Mouse (Mus musculus): ENCODE measurements around the gene Map3k13.

The Map3k13 gene

GRCm38 (mm10) chr16:21793875-21794696 lies at the start of gene Map3k13:
Gene Map3k13 (plus strand): TSS chr16:21794346.
- peak; percentile 99 for DNase-seq

- no peak for DNase-seq
Measured at GRCm38 (mm10) chr16:21758447-21758846, 35.7 kb upstream of the Map3k13 start.

DNA sequence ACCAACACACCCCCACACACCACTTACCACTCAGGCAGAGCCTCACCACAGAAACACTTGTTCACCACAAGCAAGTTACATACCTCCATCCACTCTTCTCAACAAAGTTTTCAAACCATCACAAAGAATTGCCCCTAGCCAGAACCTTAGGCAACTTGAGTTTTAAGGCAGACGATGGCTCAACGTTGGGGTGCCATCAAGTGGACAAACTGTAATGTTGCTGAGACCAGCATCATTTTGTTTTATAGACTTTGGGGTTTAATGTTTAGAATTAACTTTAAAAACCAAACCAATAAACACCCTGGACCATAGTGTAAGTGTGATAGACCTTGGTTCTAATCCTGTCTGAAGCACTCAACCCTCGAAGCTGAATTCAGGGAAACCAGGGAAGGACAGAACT lies 25.9 kb upstream of the Map3k13 start:
- DNase-seq, result no peak

- no peak for DNase-seq
Measured at GRCm38 (mm10) chr16:21769667-21770066, 24.5 kb upstream of the Map3k13 start.

DNA sequence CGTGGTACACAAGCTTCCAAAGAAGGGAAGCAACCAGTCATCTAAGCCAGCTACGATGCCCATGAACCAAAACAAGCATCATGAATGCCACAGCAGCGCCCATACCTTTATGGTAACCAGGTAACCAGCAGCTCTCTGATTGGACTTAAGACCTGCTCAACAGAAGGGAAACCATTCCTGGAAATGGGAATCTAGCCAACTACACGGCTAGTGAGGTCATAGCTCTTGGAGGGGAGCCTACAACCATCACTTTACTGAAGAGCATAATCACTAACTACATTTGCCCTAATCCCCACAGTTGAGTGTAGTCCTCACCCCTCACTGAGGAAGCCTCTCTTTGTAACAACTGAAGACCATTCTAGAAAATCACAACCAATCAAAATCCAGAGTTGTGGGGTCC lies 19.4 kb upstream of the Map3k13 start:
- DNase-seq, result no peak

DNA sequence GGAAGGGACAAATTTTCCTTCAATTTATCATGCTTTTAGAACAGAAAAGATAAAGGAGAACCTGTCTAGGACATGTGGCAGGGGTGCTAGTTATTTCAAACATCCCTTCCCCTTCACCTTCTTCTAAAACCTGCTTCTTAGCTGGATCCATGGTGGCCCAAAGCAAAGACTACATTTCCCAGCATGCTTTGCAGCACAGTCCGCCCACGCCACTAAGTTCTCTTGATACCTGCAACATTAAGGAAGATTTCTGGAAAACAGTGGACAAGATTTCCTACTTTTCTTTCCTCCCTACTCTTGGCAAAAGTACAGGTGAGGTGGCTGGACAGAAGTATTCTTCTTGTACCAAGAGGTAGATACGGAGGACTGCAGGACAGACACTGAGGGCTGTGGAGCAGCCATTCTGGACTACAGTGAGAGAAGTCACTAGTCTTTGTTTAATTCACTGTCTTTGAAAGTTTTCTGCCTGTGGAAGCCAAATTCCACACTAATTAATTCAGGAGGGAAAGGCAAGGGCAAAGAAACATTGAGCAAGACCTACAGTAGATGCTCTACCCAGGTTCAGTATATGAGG lies 15.8 kb upstream of the Map3k13 start:
- DNase-seq, result peak; percentile 55

DNA sequence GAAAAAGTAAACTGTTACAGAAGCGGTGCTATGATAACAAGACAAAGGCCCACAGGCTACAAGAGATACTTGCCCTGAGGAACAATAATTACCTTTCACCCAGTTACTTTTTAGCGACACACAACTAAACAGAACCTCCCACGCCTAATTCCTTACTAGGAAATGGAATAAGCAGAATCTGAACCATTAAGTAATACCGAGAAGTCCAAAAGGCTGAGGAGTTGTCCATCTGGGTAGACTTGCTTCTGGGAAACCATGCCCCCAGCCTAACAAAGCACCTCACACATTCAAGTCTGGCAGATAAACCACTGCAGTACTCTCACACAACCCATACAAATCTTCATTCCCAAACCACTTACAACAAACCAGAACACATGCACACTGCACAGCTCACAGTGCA lies 15.0 kb upstream of the Map3k13 start:
- peak; percentile 74 for DNase-seq

GRCm38 (mm10) chr16:21781277-21781676 lies 12.9 kb upstream of the Map3k13 start:
- DNase-seq, result no peak

GRCm38 (mm10) chr16:21781895-21782294 lies 12.3 kb upstream of the Map3k13 start:
- DNase-seq, result no peak

DNA sequence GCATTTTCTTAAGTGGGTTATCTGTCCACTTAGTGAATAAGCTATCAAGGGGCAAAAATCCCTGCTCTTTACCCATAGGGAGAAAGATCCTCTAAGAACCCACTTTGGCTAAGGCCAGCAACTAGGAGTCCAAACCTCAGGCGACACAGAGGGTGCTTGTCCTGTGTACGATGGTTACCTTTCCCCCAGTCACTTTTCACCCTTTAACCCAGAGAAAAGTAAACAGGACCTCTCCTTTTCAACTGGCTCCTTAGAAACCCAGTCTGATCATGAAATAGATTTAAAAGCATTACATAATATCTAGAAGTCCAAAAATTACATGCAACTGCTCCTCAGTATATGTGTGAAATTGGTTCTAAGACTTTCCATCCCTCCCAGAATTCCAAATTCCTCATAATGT lies 11.3 kb upstream of the Map3k13 start:
- no peak for DNase-seq

GRCm38 (mm10) chr16:21785000-21785399 lies 9.1 kb upstream of the Map3k13 start:
- DNase-seq, result no peak

GRCm38 (mm10) chr16:21786317-21786716 lies 7.8 kb upstream of the Map3k13 start:
- no peak for DNase-seq

- DNase-seq, result peak; percentile 99
Measured at GRCm38 (mm10) chr16:21787516-21788353, 6.4 kb upstream of the Map3k13 start, which contains the start of gene Ehhadh. Gene Ehhadh (minus strand): TSS chr16:21787807.

DNA sequence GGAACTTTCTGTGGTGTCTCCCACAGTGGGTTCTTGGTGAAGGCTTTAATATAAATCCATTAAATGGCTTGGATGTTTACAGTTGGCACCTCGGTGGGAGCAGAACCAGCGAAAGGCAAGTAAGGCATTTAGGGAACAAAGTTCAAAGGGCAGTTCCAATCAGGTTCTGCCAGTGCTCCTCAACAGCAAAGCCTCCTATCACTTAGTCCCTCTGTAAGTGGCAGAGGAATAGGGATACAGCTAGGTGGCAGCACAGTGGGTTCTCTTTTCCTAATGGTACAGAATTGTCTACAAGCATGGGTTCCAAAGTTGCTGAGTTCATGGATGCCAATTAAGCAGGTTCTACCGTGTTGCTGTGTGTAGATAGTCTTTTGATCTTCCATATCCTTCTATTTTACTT lies 5.6 kb upstream of the Map3k13 start:
- DNase-seq, result peak; percentile 89

- peak; percentile 27 for DNase-seq
Measured at GRCm38 (mm10) chr16:21789180-21789579, 5.0 kb upstream of the Map3k13 start.

DNA sequence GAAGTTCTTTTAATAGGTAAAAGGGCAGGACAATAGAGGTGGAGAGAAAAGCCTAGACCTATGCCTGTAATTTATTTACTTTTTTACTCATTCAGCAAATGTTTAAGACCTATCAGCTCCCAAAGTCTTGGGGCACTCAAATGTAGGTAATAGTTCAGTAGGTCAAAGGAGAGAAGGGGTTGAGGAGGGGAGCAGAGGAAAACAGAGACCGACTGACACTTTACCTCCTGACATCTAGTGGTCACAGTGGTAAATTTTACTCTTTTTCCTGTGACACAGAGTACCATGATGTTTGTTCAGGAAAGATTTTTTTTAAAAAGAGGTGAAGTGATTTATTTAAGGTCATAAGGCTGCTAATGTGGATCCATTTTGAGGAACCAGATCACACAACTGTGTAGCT lies 3.7 kb upstream of the Map3k13 start:
- DNase-seq, result peak; percentile 16

DNA sequence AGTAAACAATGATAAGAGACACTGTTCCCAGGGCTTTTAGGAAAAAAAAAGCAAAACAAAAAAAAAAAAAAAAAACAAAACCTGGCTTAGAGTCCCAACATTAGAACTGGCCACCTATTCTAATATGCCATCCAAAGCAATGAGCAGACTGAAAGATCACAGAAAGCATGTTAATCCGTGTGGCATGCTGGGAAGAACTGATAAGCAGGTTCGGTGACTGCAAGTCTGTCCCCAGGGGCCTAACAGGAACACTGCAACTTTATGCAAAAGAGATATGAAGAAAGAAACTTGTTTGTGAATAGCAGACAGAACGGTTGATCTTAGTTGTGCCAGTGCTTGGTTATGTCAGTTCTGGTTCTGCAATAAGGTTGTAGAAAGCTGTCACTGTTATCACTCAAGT lies 2.4 kb upstream of the Map3k13 start:
- DNase-seq, result peak; percentile 71

DNA sequence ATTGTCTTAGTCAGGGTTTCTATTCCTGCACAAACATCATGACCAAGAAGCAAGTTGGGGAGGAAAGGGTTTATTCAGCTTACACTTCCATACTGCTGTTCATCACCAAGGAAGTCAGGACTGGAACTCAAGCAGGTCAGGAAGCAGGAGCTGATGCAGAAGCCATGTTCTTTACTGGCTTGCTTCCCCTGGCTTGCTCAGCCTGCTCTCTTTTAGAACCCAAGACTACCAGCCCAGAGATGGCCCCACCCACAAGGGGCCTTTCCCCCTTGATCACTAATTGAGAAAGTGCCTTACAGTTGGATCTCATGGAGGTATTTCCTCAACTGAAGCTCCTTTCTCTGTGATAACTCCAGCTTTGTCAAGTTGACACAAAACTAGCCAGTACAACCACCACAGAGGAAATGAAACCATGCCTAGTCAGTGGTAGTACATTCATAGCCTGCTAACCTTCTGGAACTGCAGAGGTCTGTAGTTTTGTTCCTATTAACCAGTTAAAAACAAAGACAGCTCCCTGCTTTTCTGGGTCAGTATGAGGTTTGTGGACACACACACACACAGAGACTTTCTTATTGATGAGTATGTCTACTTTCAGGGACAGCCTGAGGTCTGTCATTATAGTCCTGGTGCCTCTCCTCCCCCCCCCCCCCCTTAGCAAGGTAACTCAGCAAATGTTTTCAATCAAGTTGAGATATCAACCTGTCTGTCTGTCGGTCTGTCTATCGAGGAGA lies 901 bp upstream of the Map3k13 start:
- DNase-seq, result peak; percentile 88

DNA sequence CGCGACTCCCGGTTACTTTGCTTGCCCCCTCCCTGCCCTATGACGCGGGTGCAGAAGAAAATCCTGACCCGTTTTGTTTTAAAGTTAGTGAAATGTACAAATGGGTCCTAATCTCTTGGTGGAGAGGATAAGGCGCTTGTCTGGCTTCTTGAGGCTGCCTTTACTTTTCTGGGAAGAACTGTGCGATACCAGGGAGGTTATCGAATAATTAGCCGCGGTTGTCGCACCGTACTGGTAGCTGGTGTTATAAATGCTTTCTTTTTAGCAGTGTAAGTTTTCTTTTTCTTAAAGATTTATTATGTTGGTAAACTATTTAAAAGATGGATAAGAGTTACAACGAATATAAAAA lies 525 bp downstream of the Map3k13 start:
- DNase-seq, result no peak

GRCm38 (mm10) chr16:21795071-21795470 lies 925 bp downstream of the Map3k13 start:
- DNase-seq, result peak; percentile 62

DNA sequence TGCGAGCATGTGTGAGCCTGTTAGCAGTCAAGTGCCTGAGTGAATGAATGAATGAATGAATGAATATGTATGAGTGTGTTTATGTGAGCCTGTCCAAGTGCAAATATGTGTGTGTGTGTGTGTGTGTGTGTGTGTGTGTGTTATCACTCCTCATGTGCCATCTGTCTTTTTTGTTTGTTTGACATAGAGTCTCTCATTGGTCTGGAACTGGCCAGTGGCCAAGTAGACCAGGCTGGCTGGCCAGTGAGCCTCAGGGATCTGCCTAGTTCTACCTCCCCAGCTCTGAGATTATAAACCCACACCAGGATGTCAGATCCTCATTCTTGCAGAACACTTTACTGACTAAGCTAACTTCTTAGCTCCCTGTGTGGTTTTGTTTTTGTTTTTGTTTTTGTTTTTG lies 10.1 kb downstream of the Map3k13 start:
- peak; percentile 59 for DNase-seq

DNA sequence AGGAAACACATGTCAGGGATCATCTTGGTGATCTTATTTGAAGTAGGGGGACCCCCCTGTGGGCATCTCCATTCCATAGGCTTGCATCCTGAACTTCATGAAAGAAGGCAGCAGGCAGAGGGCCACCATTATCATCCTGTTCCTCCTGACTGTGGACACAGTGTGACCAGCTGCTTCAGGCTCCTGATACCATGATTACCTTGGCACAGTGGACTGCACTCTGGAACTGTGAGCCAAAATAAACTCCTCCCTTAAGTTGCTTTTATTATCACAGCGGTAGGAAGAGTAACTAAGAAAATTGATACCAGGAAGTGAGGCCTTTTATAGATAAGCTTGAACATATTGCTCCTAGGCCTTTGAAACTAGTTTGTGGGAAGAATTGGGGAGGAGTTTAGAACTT lies 12.7 kb downstream of the Map3k13 start:
- DNase-seq, result peak; percentile 87

- DNase-seq, result peak; percentile 83
Measured at GRCm38 (mm10) chr16:21807786-21808185, 13.6 kb downstream of the Map3k13 start.

All from heart, adult 11 months (tissue).